Mouse (Mus musculus) embryonic facial prominence, embryonic 13.5 days (tissue): ENCODE results near the gene Glul. TPM values are rescaled to one million over a fixed set of nuclear protein-coding genes. Genes with fewer than 3 reads are reported as not detected.
A peak's percentile ranks its signal among the peaks of the same experiment; 100 is the strongest.

ENCODE experiments used
- ATAC-seq: fragments of 200-750 bp; cut with Nextera tagmentation; 2 replicates; pipeline ENCODE4 v1.8.0; 2017; ENCODE audit warnings: low read depth; ENCODE audit not compliant: insufficient number of reproducible peaks, insufficient read depth, low FRiP score, low TSS enrichment
- H3K27ac ChIP-seq: fragments of 300-500 bp; sonication (generic); 2 replicates; pipeline ENCODE4 v1.5.1; 2015; ENCODE audit warnings: moderate library complexity, mild to moderate bottlenecking, inconsistent platforms
- H3K27me3 ChIP-seq: fragments of 300-500 bp; sonication (generic); 2 replicates; pipeline ENCODE4 v1.6.1; 2015; ENCODE audit warnings: mild to moderate bottlenecking, inconsistent platforms
- H3K36me3 ChIP-seq: fragments of 300-500 bp; sonication (generic); 2 replicates; pipeline ENCODE4 v1.6.1; 2015; ENCODE audit warnings: mild to moderate bottlenecking, inconsistent platforms
- H3K4me1 ChIP-seq: fragments of 300-500 bp; sonication (generic); 2 replicates; pipeline ENCODE4 v1.6.1; 2015; ENCODE audit warnings: inconsistent platforms
- H3K4me2 ChIP-seq: fragments of 300-500 bp; sonication (generic); 2 replicates; pipeline ENCODE4 v1.6.1; 2015; ENCODE audit warnings: moderate library complexity, mild to moderate bottlenecking, inconsistent platforms
- H3K4me3 ChIP-seq: fragments of 300-500 bp; sonication (generic); 2 replicates; pipeline ENCODE4 v1.5.1; 2015; ENCODE audit warnings: mild to moderate bottlenecking, inconsistent platforms
- H3K9ac ChIP-seq: fragments of 300-500 bp; sonication (generic); 2 replicates; pipeline ENCODE4 v1.6.1; 2015; ENCODE audit warnings: mild to moderate bottlenecking, inconsistent platforms
- H3K9me3 ChIP-seq: fragments of 300-500 bp; sonication (generic); 2 replicates; pipeline ENCODE4 v1.6.1; 2016; ENCODE audit warnings: inconsistent platforms
- WGBS: fragments of 180-500 bp; shearing (Covaris S2); methylation state at CpG from one replicate; pipeline ENCODE4 v1.1.7; 2015; ENCODE audit warnings: mixed read lengths; 5-methylcytosine and 5-hydroxymethylcytosine counted together
- polyA plus RNA-seq: library from polyadenylated mRNA; unstranded; fragments of >200 nt; fragmentation: Nextera tagmentation; extraction: Ambion mirVana; gene quantifications from 2 replicates; pipeline ENCODE4 v1.2.1, GENCODE M21; 2015

Glul gene
- polyA plus RNA-seq, 1 experiment from 2014 or later: 103 TPM

- H3K27ac ChIP-seq: no peak overlapping the region
- no peak for ATAC-seq
- H3K4me1 ChIP-seq: peaks cover 11% of the 10 kb centered on the region
- H3K9ac ChIP-seq: no peak overlapping the region
- H3K4me3 ChIP-seq: no peak overlapping the region
- 85% methylated on average over 5 of the region's 5 CpGs for WGBS
- no peak overlapping the region for H3K4me2 ChIP-seq
- H3K27me3 ChIP-seq: no peaks in the 10 kb centered on the region
- peaks cover 51% of the 10 kb centered on the region for H3K36me3 ChIP-seq
- no peaks in the 10 kb centered on the region for H3K9me3 ChIP-seq
Measured at GRCm38 (mm10) chr1:153910423-153910822, 10.7 kb downstream of the Glul start.

- Histone ChIP-seq H3K4me3 (no peak overlapping the region), H3K27me3 (no peaks in the 10 kb centered on the region), H3K36me3 (peaks cover 42% of the 10 kb centered on the region), H3K27ac (no peak overlapping the region), H3K4me2 (no peak overlapping the region), H3K9ac (no peak overlapping the region), H3K4me1 (peaks cover 17% of the 10 kb centered on the region), H3K9me3 (no peaks in the 10 kb centered on the region)
- ATAC-seq: no peak
- WGBS: 83% methylated on average over 6 of the region's 6 CpGs
Measured at GRCm38 (mm10) chr1:153911276-153911795, 11.6 kb downstream of the Glul start.

GRCm38 (mm10) chr1:153913869-153914268 lies 14.1 kb downstream of the Glul start:
- WGBS: 80% methylated on average over 3 of the region's 3 CpGs
- Histone ChIP-seq H3K4me1 (peaks cover 15% of the 10 kb centered on the region), H3K9ac (no peak overlapping the region), H3K36me3 (peaks cover 17% of the 10 kb centered on the region), H3K4me3 (no peak overlapping the region), H3K27me3 (no peaks in the 10 kb centered on the region), H3K4me2 (no peak overlapping the region), H3K9me3 (no peaks in the 10 kb centered on the region), H3K27ac (no peak overlapping the region)
- no peak for ATAC-seq

GRCm38 (mm10) chr1:153918521-153919206 lies 18.9 kb downstream of the Glul start:
- 76% methylated on average over 3 of the region's 3 CpGs for WGBS
- Histone ChIP-seq H3K27ac (no peak overlapping the region), H3K36me3 (no peaks in the 10 kb centered on the region), H3K4me3 (no peak overlapping the region), H3K4me1 (0 out of 2 replicates have a peak, but pooled peaks cover 6% of the 10 kb centered on the region), H3K9ac (no peak overlapping the region), H3K9me3 (no peaks in the 10 kb centered on the region), H3K27me3 (no peaks in the 10 kb centered on the region), H3K4me2 (no peak overlapping the region)
- ATAC-seq: 0 out of 2 replicates have a peak, but pooled peaks have one; percentile 32

GRCm38 (mm10) chr1:153921642-153922041 lies 21.9 kb downstream of the Glul start:
- no peaks in the 10 kb centered on the region for H3K27me3 ChIP-seq
- H3K4me3 ChIP-seq: no peak overlapping the region
- no peak overlapping the region for H3K9ac ChIP-seq
- ATAC-seq: no peak
- H3K4me2 ChIP-seq: no peak overlapping the region
- H3K9me3 ChIP-seq: no peaks in the 10 kb centered on the region
- H3K27ac ChIP-seq: no peak overlapping the region
- 88% methylated on average over 3 of the region's 3 CpGs for WGBS
- no peaks in the 10 kb centered on the region for H3K4me1 ChIP-seq
- no peaks in the 10 kb centered on the region for H3K36me3 ChIP-seq

GRCm38 (mm10) chr1:153922571-153923021 lies 22.9 kb downstream of the Glul start:
- WGBS: 26% methylated on average over 5 of the region's 5 CpGs
- no peak for ATAC-seq

GRCm38 (mm10) chr1:153924395-153925385 lies 24.9 kb downstream of the Glul start:
- Histone ChIP-seq H3K9ac (no peak overlapping the region), H3K9me3 (no peaks in the 10 kb centered on the region), H3K36me3 (no peaks in the 10 kb centered on the region), H3K27ac (no peak overlapping the region), H3K4me2 (no peak overlapping the region), H3K27me3 (no peaks in the 10 kb centered on the region), H3K4me3 (no peak overlapping the region), H3K4me1 (no peaks in the 10 kb centered on the region)
- no peak for ATAC-seq
- 81% methylated on average over 6 of the region's 6 CpGs for WGBS

More at GRCm38 (mm10) chr1:153922571-153923021, 22.9 kb downstream of the Glul start:
- H3K4me3 ChIP-seq: no peak overlapping the region
- no peak overlapping the region for H3K4me2 ChIP-seq
- H3K27me3 ChIP-seq: no peaks in the 10 kb centered on the region
- no peaks in the 10 kb centered on the region for H3K36me3 ChIP-seq
- H3K27ac ChIP-seq: no peak overlapping the region
- H3K4me1 ChIP-seq: no peaks in the 10 kb centered on the region
- H3K9me3 ChIP-seq: no peaks in the 10 kb centered on the region
- H3K9ac ChIP-seq: no peak overlapping the region

GRCm38 (mm10) chr1:153930431-153930830 lies 30.7 kb downstream of the Glul start:
- no peaks in the 10 kb centered on the region for H3K27me3 ChIP-seq
- H3K9me3 ChIP-seq: no peaks in the 10 kb centered on the region
- no peaks in the 10 kb centered on the region for H3K36me3 ChIP-seq
- H3K4me3 ChIP-seq: no peak overlapping the region
- H3K4me2 ChIP-seq: no peak overlapping the region
- no peak overlapping the region for H3K9ac ChIP-seq
- ATAC-seq: no peak
- H3K4me1 ChIP-seq: no peaks in the 10 kb centered on the region
- 85% methylated on average over 2 of the region's 2 CpGs for WGBS
- H3K27ac ChIP-seq: no peak overlapping the region

GRCm38 (mm10) chr1:153933772-153934171 lies 34.0 kb downstream of the Glul start:
- Histone ChIP-seq H3K9ac (no peak overlapping the region), H3K9me3 (no peaks in the 10 kb centered on the region), H3K4me2 (no peak overlapping the region), H3K4me3 (no peak overlapping the region), H3K4me1 (no peaks in the 10 kb centered on the region), H3K27me3 (no peaks in the 10 kb centered on the region), H3K36me3 (no peaks in the 10 kb centered on the region), H3K27ac (no peak overlapping the region)
- 55% methylated on average over 1 of the region's 1 CpGs for WGBS
- no peak for ATAC-seq

GRCm38 (mm10) chr1:153935844-153936380 lies 36.2 kb downstream of the Glul start:
- ATAC-seq: no peak
- H3K4me3 ChIP-seq: no peak overlapping the region
- WGBS: 74% methylated on average over 12 of the region's 12 CpGs
- H3K4me1 ChIP-seq: no peaks in the 10 kb centered on the region
- H3K27me3 ChIP-seq: no peaks in the 10 kb centered on the region
- no peak overlapping the region for H3K4me2 ChIP-seq
- H3K9me3 ChIP-seq: no peaks in the 10 kb centered on the region
- H3K36me3 ChIP-seq: no peaks in the 10 kb centered on the region
- H3K27ac ChIP-seq: no peak overlapping the region
- H3K9ac ChIP-seq: no peak overlapping the region

GRCm38 (mm10) chr1:153937025-153937424 lies 37.3 kb downstream of the Glul start:
- Histone ChIP-seq H3K9ac (no peak overlapping the region), H3K36me3 (no peaks in the 10 kb centered on the region), H3K9me3 (no peaks in the 10 kb centered on the region), H3K27ac (no peak overlapping the region), H3K4me3 (no peak overlapping the region), H3K4me1 (no peaks in the 10 kb centered on the region), H3K4me2 (no peak overlapping the region), H3K27me3 (no peaks in the 10 kb centered on the region)
- 97% methylated on average over 2 of the region's 2 CpGs for WGBS
- ATAC-seq: no peak
